Mouse (Mus musculus) ES-E14 (cell line): ENCODE results near the gene Spem2.

Source experiments
- CHD2 ChIP-seq: IDR thresholded peaks from 2 replicates; pipeline ENCODE4 v1.6.1; 2014; ENCODE audit warnings: mild to moderate bottlenecking, low read depth, low read length, inconsistent platforms
- HCFC1 ChIP-seq: IDR thresholded peaks from 2 replicates; pipeline ENCODE4 v1.6.1; 2012; ENCODE audit warnings: low read length, inconsistent platforms, borderline replicate concordance; ENCODE audit not compliant: insufficient read depth
- MAFK ChIP-seq: IDR thresholded peaks from 2 replicates; pipeline ENCODE4 v1.6.1; 2014; ENCODE audit warnings: mild to moderate bottlenecking, low read depth, low read length, inconsistent platforms; ENCODE audit not compliant: insufficient read depth
- ZC3H11A ChIP-seq: IDR thresholded peaks from 2 replicates; pipeline ENCODE4 v1.6.1; 2012; ENCODE audit warnings: low read depth, mild to moderate bottlenecking, inconsistent platforms, low read length, borderline replicate concordance

- TF ChIP-seq MAFK, result no peak
- no peak for TF ChIP-seq ZC3H11A
- TF ChIP-seq CHD2, result no peak
- TF ChIP-seq HCFC1, result no peak
Measured at GRCm38 (mm10) chr11:69791420-69791819, 26.8 kb downstream of the Spem2 start.
